Mouse (Mus musculus) spleen, adult 2 months (tissue): Measurements from ENCODE around the gene Zfp628. TPM values are rescaled to one million over a fixed set of nuclear protein-coding genes. Genes with fewer than 3 reads are reported as not detected.

Experiments
- DNase-seq, 2 experiments: peaks; one replicate each; pipeline versions ENCODE4 v3.0.0 to v3.0.0-alpha.2; 2012 to 2021; ENCODE audit warnings: low spot score in 2 of 2, low read depth in 1 of 2
- H3K27ac ChIP-seq: fragments of 200-500 bp; 2 replicates; pipeline ENCODE4 v1.5.1; 2012; ENCODE audit warnings: low read length, inconsistent platforms; ENCODE audit not compliant: insufficient read depth
- H3K27me3 ChIP-seq: fragments of 200-500 bp; 2 replicates; pipeline ENCODE4 v1.6.1; 2012; ENCODE audit warnings: mild to moderate bottlenecking, moderate library complexity, low read length, inconsistent platforms; ENCODE audit not compliant: control insufficient read depth, insufficient read depth
- H3K36me3 ChIP-seq: fragments of 200-500 bp; 2 replicates; pipeline ENCODE4 v1.6.1; 2012; ENCODE audit warnings: mild to moderate bottlenecking, low read length, inconsistent platforms; ENCODE audit not compliant: control insufficient read depth, insufficient read depth
- H3K4me1 ChIP-seq: fragments of 200-500 bp; 2 replicates; pipeline ENCODE4 v1.6.1; 2011; ENCODE audit warnings: inconsistent platforms; ENCODE audit not compliant: control insufficient read depth, insufficient read depth, insufficient read length
- H3K4me3 ChIP-seq: fragments of 200-500 bp; 2 replicates; pipeline ENCODE4 v1.5.1; 2011; ENCODE audit warnings: mild to moderate bottlenecking, inconsistent platforms; ENCODE audit not compliant: insufficient read depth, insufficient read length; ENCODE audit errors: extremely low read depth
- CTCF ChIP-seq: fragments of 200-500 bp; IDR thresholded peaks from 2 replicates; pipeline ENCODE4 v1.5.1; 2011; ENCODE audit warnings: mild to moderate bottlenecking, inconsistent platforms; ENCODE audit not compliant: insufficient read depth, insufficient read length, insufficient replicate concordance; ENCODE audit errors: extremely low read depth
- POLR2A ChIP-seq: fragments of 200-500 bp; IDR thresholded peaks from 2 replicates; pipeline ENCODE4 v1.6.1; 2011; ENCODE audit warnings: low read depth, low read length, inconsistent platforms
- WGBS: fragments of 180-500 bp; shearing (Covaris S2); methylation state at CpG from one replicate; pipeline ENCODE4 v1.1.7; 2018; 5-methylcytosine and 5-hydroxymethylcytosine counted together
- polyA plus RNA-seq: library from polyadenylated mRNA; depleted of rRNA; stranded (reverse); fragments of >200 nt; gene quantifications from 2 replicates; pipeline ENCODE4 v1.2.3, GENCODE M21; 2012

Zfp628 gene
- polyA plus RNA-seq, 1 experiment = 19.2 TPM

- TF ChIP-seq POLR2A (no peak), CTCF (no peak)
- Histone ChIP-seq H3K36me3 (peaks cover 27% of the 10 kb centered on the region), H3K4me1 (peaks cover 16% of the 10 kb centered on the region), H3K4me3 (peak overlapping the region; percentile 31; the same call in 1 of the 2 replicates), H3K27ac (no peak overlapping the region), H3K27me3 (peaks cover 11% of the 10 kb centered on the region)
- peak in 1 of 2 experiments; percentile 33 for DNase-seq
- WGBS = 2% methylated on average over 14 of the region's 14 CpGs
Measured at GRCm38 (mm10) chr7:4922508-4922907, 7.5 kb downstream of the Zfp628 start.

DNA sequence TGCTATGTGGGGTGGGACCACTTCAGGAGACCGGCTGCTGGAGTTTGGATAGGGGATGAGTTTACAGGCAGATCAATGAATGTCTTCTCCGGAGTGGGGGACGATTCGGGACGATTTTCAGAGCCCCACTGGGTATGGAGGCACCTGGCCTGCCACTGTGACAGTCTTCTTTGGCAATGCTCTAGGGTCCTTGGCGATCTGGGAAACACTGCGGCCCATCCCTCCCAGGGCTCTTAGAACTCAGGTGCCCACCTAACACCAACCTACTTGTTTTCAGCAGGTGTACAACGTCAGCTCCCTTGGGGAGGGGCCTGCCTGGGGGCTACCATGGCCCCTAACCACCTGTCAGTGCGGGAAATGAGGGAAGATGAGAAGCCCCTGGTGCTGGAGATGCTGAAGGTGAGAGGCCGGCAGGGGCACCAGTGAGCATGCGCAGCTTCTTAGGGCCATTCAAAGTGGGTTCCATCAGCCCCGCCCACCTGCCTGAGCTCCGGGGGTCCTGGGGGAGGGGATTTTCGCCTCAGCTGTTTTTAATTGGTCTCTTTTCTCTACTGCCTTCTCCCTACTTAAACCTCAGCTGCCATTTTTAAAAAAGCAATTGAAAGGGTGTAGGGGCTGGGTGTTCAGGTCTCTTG lies 8.0 kb downstream of the Zfp628 start:
- Histone ChIP-seq H3K4me3 (peak overlapping the region; percentile 31; the same call in 1 of the 2 replicates), H3K27ac (no peak overlapping the region), H3K27me3 (peaks cover 11% of the 10 kb centered on the region), H3K4me1 (peaks cover 16% of the 10 kb centered on the region), H3K36me3 (peaks cover 24% of the 10 kb centered on the region)
- TF ChIP-seq CTCF (no peak), POLR2A (no peak)
- WGBS = 5% methylated on average over 14 of the region's 14 CpGs
- DNase-seq = no peak

DNA sequence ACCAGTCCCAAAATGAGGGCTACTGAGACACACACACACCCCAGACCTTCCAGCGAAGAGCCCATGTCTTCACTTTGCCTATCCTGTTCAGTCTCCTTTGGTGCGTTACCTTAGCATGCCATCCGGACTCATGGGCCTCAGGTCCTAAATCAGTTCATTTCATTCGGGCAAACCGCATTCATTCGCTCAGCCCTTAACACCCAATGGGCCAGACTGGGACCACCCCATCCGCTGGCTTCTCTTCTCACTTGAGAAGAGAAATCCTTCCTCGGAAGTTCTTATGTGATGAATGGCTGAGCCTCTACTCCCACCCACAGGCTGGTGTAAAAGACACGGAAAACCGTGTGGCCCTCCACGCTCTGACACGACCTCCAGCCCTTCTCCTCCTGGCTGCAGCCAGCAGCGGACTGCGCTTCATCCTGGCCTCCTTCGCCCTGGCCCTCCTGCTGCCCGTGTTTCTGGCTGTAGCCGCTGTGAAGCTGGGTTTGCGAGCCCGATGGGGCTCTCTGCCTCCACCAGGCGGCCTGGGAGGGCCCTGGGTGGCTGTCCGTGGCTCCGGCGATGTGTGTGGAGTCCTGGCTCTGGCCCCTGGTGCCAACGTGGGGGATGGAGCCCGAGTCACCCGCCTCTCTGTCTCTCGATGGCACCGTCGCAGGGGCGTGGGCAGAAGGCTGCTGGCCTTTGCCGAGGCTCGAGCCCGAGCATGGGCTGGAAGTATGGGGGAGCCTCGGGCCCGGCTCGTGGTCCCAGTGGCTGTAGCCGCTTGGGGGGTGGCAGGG lies 8.8 kb downstream of the Zfp628 start:
- Histone ChIP-seq H3K4me1 (peaks cover 16% of the 10 kb centered on the region), H3K36me3 (peaks cover 21% of the 10 kb centered on the region), H3K27me3 (peaks cover 11% of the 10 kb centered on the region), H3K27ac (no peak overlapping the region), H3K4me3 (peak overlapping the region; percentile 1; the same call in 1 of the 2 replicates)
- TF ChIP-seq CTCF (0 out of 2 replicates have a peak, but pooled peaks have one; percentile 2), POLR2A (no peak)
- DNase-seq = peak in 1 of 2 experiments; percentile 29
- 9% methylated on average over 37 of the region's 37 CpGs for WGBS

DNA sequence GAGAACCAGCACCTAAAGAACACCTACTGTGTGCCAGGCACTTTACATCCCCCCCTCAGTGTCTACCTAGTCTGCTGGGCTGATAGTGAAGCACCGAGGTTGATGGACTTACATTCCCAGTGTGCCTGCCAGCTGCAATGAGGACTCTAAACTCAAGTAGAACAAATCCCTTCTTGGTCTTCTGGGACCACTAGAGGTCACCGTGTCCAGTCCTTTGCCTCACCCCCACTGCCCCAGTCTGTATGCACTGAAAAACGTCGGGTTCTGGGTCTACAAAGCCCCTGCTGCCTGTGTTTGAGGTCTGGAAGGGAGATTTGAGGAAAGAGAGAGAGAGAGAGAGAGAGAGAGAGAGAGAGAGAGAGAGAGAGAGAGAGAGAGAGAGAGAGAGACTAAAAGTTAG lies 9.5 kb downstream of the Zfp628 start:
- WGBS = 0% methylated on average over 4 of the region's 4 CpGs
- H3K27me3 ChIP-seq = peaks cover 11% of the 10 kb centered on the region
- H3K4me3 ChIP-seq = no peak overlapping the region

GRCm38 (mm10) chr7:4924891-4925301 lies 9.9 kb downstream of the Zfp628 start:
- DNase-seq = no peak
- peaks cover 10% of the 10 kb centered on the region for H3K36me3 ChIP-seq
- TF ChIP-seq POLR2A (no peak), CTCF (no peak)
- peaks cover 16% of the 10 kb centered on the region for H3K4me1 ChIP-seq
- no peak overlapping the region for H3K4me3 ChIP-seq
- WGBS = 18% methylated on average over 3 of the region's 4 CpGs
- peaks cover 11% of the 10 kb centered on the region for H3K27me3 ChIP-seq
- H3K27ac ChIP-seq = no peak overlapping the region

More for the DNA sequence above, 9.5 kb downstream of the Zfp628 start:
- Histone ChIP-seq H3K4me1 (peaks cover 16% of the 10 kb centered on the region), H3K36me3 (peaks cover 14% of the 10 kb centered on the region), H3K27ac (no peak overlapping the region)
- no peak for DNase-seq
- TF ChIP-seq POLR2A = no peak
- no peak for TF ChIP-seq CTCF

DNA sequence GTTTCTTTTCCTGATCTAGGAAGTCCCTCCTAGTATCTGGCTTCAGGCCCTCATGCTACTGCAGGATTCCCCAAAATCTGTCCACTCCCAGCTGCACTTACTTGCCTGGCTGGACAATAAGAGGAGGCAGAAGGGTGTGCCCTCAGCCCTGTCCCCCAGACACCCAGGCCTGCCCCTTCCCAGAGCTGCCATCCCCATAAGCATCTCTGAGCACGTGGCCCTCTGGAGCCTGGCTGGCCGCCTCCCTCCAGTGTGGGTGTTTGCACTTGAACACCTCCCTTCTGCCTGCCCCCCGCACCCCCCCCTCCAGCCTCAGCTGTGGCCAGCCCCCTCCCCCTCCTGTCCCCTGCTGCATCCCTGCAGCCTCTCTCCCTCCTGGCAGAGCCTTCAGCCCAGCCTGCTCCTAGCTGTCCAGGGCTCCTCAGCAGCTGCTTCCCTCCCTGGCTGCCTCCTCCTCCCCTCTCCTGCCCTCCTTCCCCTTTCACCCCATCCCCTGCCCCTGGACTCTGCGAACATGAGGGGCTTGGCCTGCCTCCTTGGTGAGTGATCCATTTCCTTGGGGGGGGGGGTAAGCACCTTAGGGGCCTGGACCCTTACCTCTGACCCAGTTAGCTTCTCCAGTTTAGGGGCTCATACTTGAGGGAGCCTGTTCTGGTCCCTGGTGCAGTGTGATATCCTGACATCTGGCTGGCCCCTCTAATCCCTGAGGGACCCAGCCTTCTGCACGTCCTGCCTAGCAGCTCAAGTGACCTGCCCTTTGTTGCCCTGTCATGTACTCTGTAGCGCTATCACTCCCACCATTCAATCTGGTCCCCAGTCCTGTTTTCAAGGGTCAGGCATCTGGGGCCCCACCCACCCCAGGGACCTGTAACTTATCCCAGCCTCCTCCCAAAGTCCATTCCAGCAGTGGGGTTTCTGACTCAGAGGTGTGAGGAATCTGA lies 10.7 kb downstream of the Zfp628 start, which contains the start of gene Ssc5d:
Gene Ssc5d, plus strand, starts transcription at position 345 of the 941 bp plus-strand sequence.
- no peak within 1 kb of the TSS for H3K4me3 ChIP-seq
- TF ChIP-seq POLR2A = no peak
- H3K27ac ChIP-seq = no peak within 1 kb of the TSS
- peaks cover 2% of the 10 kb centered on the region for H3K36me3 ChIP-seq
- peaks cover 11% of the 10 kb centered on the region for H3K27me3 ChIP-seq
- 36% methylated on average over 6 of the region's 6 CpGs for WGBS
- DNase-seq = no peak
- peaks cover 16% of the 10 kb centered on the region for H3K4me1 ChIP-seq
